Mouse (Mus musculus) kidney, postnatal 25 days (tissue): ENCODE data around the gene Tmem59l.

ENCODE experiments used
- DNase-seq, 2 experiments: peaks; one replicate each; pipeline ENCODE4 v3.0.0; 2021; ENCODE audit warnings: mixed read lengths in 2 of 2

Tmem59l gene

DNA sequence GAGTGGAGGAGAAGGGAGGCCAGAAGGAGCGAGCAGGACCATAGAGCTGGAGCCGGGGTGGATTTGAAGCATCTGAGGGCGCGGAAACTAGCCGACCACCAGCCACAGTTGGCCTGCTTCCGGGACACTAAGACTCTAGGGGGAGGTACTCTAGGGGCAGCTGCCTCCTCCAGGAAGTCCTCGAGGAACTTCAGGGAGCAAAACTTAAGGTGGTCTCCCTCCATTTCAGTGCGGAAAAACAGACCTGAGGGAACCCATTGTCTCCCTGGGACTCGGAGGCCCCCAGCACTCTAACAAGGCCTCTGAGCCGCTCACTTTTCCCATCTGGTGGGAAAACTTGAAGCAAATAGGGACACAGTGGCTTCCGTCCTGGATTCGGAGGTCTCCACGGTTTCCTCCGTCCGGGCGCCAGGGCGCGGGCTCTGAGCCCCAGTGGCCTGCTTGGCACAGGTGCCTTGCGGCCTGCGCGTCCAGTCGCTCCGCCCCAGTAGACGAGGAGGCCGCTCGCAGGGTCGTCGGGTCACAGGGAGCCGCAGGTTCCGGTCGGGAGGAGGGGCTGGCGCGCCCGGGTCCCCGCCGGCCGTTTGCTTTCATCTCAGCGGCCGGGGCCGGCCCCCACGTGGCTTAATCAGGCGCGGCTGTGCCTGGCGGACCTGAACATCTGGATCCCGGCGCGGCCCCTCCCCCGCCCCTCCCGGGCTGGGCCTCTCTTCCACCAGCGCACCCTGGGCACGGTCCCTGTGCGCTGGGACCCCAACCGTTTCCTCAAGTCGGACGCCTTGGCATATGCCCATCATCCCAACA, 1.0 kb upstream of the Tmem59l start:
- peak; percentile 35 to 76 for DNase-seq

DNA sequence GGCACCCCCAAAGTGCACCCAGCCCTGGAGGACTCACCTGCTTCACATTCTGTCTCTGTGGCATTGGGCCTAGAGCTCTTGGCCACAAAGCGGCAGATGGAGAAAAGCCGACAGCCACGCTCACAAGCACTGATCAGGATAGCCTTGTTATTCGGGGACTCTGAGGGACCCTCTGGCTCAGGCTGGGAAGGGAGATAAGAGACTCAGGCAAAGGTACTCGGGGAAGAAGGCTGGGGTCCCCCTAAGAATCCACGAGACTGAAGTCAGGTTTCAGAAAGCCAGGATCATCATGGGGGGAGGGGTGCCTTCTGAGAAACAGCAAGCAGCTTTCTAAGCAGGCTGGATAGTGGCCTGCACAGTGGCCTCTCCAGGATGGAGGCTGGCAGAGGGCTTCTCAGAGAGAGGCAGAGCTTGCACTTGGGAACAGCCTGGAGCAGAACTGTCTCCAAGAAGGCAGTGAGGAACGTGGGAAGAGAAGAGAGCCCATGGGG, 922 bp downstream of the Tmem59l start:
- DNase-seq, result no peak

DNA sequence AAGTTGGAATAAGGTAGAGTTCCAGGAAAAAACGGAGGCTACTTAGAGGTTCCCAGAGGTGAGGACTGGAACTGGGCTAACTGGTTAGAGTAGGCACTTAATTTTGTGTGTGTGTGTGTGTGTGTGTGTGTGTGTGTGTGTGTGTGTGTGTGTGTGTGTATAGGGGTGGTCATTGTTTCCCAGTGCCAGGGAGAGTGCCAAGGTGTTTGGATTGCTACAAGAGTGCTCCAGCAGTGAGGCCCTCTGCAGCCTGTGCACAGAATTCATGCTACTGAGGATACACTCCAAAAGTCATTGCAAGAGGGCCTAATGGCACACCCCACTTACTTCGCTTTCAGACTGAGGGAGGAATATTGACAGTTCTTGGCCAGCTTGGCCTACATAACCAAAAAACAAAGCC, 4.2 kb downstream of the Tmem59l start:
- DNase-seq, result no peak

DNA sequence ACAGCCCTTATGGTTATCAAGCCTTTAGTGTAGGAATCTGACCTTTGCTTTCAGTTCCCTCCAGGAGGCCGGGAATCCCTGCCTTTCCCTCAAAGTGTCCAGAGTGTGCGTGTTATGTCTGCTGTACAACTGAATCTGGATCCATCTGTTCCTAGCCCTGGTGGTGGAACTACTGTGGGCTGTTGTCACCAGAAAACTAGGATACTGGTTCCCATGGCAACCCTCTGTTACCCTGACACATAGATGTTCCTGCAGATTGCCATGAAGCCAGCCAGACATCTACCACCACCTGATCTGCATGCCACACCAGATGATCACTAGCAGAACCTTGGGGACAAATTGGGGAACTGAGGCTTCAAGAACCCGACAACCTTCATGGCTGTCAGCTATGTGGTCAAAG, 5.2 kb downstream of the Tmem59l start:
- no peak for DNase-seq

DNA sequence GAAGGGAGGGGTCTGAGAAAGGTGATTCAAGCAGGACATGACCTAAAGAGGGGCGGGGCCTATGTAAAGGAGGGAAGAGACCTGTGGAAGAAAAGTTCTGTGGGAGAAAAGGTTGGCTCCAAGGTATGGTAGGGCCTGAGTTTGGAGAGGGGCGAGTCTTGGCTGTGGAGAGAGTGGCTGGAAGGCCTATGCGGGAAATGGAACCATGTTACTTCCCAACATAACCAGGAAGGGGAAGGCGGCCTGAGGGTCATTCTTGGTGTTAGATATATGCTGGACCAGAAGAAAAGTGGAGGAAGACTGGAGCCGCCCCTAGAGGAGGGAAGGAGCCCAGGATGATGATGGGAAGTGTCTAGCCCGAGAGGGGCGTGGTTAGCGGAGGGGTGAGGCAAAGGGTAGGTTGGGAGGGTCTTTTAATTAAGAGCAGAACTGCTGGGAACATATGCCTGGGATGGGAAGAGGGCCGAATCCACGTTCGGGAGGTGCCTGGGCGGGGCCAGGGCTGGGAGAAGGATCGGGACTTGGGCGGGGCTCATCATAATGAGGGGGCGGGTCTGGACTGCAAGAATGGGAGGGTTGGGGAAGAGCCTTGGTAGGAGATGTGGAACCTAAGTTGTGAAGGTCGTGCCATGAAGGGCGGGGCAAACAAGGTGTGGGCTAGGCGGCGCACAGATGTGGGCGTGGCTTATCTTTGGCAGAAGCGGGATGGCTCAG, 9.7 kb downstream of the Tmem59l start:
- peak; percentile 33 to 61 for DNase-seq

DNA sequence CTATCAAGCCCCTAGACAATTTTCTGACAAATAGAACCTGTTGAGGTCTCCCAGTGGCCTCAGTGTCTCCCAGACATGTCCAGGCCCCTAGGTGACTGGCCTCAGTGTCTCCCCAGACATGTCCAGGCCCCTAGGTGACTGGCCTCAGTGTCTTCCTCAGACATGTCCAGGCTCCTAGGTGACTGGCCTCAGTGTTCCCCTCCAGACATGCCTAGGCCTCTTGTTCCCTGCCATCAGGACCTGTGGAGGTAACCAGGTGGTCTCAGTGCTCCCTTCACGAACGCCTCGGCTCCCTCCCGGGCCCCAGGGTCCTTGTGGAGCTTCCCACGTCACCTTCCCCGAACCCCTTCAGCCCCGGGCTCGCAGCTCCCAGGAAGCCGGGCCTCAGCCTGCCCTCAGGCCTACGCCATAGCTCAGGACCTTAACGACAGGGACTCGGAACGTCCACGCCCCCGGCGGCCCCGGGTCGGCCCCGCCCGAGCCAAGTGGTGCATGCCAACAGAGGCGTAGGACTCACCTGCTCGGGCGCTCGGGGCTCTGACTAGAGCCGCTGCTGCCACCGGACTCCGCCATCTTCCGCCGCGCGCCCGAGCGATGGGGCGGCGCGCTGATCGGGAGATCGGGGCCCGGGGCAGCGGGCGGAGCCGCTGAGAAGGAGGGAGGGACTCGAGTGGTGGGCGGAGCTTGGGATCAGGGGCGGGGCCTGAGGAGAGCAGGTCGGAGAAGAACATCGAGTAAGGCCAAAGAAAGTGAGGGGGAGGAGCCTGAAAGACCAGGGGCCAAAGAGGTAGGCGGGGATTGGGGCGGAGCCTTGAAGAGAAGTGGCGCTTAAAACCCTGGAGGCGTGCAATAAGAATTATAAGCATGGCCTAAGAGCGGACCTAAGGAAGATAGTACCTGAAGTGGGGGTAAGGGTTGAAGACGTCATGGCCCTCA, 10.6 kb downstream of the Tmem59l start, which contains the start of gene Klhl26:
Gene Klhl26, minus strand, starts transcription at position 636 of the 936 bp plus-strand sequence.
- DNase-seq, result peak; percentile 98 to 99

DNA sequence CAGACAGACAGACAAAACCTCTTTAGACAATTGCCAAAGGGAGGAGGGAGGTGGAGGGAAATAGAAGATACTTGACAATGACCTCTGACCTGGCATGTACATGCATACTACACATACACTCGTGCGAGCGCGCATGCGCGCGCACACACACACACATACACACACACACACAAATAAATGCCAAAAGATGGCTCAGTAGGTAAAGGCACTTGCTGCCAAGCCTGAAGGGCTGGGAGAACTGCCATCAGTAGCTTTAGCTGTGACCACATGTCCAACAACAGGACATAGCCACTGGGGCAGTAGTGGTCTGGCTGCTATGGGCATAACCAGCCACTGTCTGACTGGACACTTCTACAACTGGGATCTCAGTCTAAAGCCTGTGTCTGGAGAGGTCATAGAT, 15.3 kb downstream of the Tmem59l start:
- DNase-seq, result no peak

DNA sequence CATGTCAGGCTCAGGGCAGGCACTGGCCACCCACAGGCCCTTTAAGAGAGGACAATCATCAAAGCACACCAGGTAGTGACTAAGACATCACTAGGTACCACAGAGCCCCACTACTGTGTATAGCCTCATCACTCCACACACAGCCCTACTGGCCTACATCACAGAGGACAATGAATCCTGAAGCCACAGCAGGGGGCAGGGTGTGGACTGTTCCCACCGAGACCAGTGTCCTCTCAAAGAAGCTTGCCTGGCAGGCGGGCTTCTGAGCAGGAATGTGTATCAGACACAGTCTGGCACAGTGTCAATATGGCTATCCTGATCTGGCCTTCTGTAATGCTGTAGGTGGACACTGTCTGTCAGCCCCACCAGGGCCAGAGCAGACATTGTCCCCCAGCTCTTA, 17.2 kb downstream of the Tmem59l start:
- no peak for DNase-seq

DNA sequence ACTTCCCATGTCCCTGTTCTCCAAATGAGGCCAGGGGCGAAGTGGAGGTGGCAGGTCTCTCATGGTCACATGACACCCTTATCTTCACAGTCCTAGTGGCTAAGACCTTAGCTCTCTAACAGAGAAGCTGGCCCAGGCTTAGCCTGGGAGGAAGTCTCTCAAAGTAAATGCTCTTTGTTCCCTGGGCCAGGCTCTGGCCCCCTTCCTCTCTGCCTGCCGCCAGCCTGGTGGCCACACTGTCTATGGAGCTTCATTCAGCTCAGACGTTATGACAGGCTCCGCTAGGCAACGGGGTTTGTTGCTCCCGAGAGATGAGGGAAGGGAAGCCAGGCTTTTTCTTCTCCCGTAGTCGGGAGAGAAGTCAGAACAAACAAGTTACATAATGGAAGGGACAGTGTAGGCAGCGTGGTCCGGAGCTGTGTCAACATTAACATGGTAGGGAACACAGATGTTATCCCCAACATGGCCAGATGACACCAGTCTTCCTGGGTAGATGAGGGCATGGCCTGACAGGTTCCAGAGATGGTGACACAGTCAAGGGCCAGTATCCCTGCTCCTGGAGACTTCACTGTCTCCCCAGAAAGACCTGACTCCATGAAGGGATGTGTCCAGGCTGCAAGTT, 17.8 kb downstream of the Tmem59l start:
- no peak for DNase-seq

DNA sequence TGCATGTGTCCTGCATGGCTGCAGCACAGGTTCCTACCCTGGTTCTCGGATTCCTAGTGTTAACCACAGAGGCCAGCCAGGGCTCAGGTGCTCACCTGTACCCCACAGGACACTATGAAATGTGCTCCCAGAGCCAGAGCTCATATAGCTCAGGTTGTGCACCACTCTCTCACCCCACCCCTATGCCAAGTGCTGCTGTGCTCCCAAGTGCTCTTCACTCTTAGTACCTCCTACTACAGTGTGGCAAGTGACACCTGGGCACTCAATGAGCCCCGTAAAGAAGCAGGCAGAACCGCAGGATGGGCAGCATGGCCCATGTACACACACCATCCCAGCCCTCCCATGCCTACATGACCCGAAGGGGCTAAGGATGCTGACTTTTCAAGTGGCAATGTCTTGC, 18.4 kb downstream of the Tmem59l start:
- DNase-seq, result no peak

DNA sequence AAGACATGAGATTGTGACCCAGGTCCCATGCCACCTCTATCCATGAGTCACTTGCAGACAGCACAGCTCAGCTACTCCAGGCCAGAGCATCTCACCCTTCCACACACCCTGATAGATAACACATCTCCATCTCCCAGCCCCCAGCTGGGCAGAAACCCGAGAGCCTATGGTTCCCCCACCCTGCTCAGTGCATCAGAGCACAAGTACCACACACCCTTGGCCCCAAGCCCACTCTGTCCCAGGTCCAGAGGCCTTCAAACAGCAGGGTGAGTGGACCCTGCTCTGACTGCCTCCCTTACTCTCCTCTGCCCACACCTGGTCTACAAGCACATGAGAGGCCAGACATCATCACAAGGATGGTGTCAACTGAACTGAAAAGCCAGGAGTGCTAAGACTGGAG, 19.3 kb downstream of the Tmem59l start:
- DNase-seq, result no peak

DNA sequence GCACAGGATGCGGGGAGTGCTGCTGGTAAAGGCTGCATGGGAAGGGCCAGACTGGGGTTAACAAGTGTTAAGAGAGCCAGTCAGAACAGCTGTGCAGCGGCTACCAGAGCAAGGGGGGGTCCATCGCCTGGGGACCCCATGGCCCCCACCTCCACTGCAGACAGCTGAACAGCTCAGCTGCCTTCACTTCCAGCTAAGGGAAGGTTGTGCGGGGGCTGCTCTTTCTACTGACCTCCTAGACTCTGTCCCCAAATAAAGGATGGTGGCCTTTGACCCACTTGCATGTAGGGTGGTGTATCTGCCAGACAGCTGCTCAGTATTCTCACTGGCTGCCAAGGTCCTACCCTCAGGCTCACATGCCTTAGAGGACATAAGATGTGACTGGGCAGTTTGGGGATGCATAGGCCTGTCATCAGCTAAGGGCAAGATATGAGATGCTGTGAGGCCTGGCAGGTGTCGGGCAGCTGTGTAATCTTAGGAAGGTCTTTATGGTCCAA, 19.9 kb downstream of the Tmem59l start:
- peak in 1 of 2 experiments; percentile 12 for DNase-seq

DNA sequence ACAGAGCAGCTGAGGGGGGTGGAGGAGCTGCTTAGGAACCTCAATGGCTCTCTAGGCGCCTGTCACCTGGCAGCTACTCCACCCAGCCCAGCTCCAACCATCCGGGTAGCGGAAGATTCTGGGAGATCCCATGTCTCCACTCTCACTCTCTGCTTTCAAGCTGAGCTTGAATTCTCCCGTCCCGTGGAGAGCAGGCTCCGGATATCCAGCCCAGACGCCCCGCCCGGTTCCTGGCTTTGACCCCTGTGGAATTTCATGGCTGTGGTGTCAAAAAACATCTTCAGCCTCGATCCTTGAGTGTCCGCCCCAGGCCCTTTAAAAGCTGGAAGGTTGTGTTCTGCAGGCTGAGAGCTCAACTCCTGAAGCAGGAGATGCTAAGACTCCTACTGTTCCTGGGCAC, 20.4 kb downstream of the Tmem59l start:
- DNase-seq, result peak; percentile 57 to 66

DNA sequence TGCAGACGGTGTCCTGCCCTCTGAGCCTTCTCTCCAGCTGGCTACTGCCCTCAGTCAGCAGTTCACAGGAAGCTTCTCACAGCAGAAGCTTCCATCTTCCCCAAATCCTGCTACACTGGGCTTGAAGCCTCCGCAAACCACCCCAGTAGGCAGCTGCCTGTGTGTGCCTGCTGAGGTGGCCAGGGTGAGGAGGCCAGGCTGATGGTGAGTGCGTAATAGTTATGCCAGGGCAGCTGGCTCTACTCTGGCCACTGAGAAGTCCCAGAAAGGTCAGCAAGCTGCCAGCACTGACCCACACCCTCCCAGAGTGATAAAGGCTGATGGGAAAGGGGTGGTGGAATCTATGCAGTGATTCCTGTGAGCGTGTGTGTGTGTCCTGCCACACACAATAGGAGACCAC, 20.9 kb downstream of the Tmem59l start:
- no peak for DNase-seq

DNA sequence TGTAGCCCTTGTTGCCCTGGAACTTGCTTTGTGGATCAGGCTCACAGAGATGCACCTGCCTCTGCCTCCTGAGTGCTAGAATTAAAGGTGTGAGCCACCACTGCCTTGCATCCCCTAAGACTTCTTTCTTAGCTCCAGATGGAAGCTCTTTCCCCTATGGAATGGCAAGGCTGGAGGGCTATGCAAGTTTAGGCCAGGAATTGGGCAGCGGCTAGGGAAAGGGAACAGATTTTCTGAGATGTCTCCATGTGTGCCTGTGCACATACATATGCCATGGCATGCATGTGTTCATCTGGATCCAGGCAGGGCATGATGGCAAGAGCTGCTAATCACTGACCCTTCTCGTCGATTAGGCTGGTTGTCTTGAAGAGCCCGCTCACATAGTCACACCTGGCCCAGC, 21.5 kb downstream of the Tmem59l start:
- DNase-seq, result no peak

DNA sequence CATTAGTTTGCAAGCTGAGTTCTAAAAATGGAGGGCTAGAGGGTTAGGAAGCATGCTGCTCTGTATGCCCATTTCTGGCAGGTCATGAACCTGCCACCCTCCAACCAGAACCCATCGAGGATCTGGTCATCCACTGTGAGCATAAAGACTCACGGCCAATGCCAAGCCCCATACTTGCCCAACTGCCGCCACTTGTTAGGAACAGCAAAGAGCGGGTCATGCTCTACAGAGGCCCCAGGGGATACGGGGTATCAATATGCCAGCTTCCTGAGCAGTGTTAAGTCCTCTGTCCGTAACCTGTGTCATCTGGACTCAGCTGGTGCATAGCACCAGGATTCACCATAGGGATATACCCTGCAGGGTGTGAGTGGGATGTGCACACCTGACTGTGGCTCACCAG, 23.0 kb downstream of the Tmem59l start:
- DNase-seq, result no peak

DNA sequence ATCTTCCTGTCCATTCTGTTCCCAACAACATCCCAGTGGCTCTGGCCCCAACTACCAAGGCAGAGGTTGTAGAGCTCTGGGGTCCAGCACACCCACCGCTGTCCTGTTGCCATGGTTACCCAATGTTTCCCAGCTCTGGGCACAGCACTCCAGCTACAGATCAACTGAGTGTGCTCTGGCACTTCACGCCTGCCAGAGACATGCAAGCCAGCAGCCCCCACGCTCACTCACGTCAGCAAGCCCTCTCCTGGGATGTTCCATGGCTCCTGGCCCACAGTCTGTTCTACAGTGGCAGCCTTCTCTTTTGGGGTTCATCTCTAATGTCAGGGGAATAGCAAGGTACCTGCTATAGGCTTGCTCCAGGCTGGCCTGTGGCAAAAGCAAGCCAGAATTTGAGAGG, 23.9 kb downstream of the Tmem59l start:
- DNase-seq, result no peak

DNA sequence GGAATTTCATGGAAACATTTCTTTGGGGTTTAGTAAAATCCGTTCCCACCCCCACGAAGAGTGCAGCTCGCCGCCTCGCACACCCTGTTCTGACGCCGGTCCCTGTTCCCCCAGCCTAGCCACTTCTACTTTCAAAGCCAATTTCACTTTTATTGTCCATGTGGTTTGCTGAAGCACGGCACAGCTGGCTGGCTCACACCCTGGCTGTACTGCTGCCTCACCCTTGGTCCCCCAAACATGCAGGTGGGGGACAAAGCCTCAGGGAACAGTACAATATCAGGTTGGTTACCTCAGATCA, 24.7 kb downstream of the Tmem59l start:
- no peak for DNase-seq

DNA sequence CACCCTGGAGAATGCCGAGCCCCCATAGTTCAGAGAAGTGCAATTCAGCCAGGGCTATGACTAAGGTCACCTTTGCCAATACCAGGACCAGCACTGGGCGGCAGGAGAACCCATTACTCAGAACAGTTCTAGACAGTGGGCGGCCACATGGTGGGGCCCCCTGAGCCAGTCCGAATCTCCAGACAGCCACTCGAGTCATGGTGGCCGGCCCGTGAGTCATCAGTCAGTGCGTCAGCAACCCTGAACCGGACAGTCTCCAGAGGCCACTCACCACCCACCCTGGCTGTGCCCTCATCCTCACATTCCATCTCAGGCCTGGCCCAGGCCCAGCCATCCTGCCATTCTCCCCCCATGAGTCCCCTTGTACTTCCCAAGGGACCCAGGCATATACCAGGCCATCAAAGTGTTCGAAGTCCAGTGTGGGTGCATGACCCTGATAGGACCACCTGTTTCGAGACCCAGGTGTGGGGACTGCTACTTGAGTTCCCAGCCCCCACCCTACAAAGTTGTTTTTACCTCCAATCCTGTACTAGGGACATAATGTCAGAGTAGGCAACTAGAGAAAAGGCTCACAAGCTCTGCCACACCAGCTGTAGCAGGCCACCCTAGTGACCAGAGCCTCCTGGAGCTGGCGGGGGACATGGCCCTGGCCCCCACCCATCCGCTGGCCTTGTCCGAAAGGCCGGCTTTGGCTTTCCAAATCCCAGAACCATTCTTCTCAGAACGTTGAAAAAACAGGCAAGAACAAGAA, 25.2 kb downstream of the Tmem59l start:
- DNase-seq, result no peak

DNA sequence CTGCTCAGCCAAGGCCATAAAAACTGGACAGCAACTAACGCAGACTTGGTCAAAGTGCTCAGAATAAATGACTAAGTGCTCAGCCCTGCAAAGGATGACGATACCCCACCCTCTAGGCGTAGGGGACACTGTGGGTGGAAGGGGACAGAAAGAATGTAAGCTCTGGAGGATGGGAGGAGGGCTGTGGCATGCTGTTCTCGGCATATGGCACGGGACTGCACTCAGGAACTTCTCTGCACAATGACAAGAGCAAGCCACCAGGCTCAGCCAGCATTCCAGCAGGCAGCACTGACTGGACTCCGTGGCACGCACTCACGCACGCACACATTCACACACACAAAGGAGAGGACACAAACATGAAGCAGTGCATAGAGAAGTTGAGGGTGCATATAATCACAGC, 26.6 kb downstream of the Tmem59l start:
- DNase-seq, result no peak

DNA sequence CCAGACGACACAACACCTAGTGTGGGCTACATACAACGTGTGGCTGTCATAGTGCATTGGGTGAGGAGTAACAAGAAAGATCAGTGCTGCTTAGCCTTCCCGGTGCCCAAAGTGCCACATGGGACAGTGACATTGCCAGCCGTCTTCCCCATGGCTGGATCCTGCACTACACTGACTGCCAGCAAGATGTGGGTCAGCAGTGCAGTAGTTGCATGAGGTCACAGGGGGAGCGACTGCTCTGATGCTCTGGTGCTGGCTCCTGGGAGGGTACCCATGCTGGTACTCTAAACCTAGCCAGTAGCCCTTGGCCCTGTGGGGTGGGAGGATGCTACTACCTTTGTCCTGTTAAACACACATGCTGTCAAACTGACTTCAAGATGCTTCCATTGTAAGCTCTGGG, 27.0 kb downstream of the Tmem59l start:
- no peak for DNase-seq

DNA sequence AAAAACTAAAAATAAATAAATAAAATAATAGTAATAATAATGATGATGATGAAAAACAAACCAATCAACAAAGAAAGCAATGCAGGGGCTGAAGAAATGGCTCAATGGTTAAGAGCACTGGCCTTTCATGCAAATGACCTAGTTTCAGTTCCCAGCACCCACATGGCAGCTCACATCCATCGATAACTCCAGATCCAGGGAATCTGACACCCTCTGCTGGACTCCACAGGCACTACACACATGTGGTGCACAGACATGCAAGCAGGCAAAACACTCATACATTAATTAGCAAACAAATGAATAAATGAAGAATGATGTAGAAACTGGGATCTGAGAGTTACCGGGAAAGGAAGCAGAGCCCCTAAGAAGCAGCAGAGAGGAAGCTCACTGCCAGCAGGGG, 27.5 kb downstream of the Tmem59l start:
- no peak for DNase-seq
